Mouse (Mus musculus) inflammation-experienced regulatory T-cells, adult 6 months (primary cell): ENCODE data around the gene Mxra7. TPM values are rescaled to one million over a fixed set of nuclear protein-coding genes. Genes with fewer than 3 reads are reported as not detected.
"Not testable (repeated sequence)": the region's sequence is repeated elsewhere in the genome, so short reads cannot be mapped to it uniquely, and the experiment has no call there.

Source experiments
- ATAC-seq: one replicate; pipeline ENCODE4 v1.8.0; 2017
- polyA plus RNA-seq, 3 experiments: library from polyadenylated mRNA; unstranded; fragments of 100-300 nt; shearing (Covaris generic); gene quantifications; one replicate each; pipeline ENCODE4 v1.2.1; 2017

Gene Mxra7
- polyA plus RNA-seq, 3 experiments from 2014 or later = not detected

- no peak for ATAC-seq
Observed at GRCm38 (mm10) chr11:116846593-116847181, 18.8 kb upstream of the Mxra7 start.

DNA sequence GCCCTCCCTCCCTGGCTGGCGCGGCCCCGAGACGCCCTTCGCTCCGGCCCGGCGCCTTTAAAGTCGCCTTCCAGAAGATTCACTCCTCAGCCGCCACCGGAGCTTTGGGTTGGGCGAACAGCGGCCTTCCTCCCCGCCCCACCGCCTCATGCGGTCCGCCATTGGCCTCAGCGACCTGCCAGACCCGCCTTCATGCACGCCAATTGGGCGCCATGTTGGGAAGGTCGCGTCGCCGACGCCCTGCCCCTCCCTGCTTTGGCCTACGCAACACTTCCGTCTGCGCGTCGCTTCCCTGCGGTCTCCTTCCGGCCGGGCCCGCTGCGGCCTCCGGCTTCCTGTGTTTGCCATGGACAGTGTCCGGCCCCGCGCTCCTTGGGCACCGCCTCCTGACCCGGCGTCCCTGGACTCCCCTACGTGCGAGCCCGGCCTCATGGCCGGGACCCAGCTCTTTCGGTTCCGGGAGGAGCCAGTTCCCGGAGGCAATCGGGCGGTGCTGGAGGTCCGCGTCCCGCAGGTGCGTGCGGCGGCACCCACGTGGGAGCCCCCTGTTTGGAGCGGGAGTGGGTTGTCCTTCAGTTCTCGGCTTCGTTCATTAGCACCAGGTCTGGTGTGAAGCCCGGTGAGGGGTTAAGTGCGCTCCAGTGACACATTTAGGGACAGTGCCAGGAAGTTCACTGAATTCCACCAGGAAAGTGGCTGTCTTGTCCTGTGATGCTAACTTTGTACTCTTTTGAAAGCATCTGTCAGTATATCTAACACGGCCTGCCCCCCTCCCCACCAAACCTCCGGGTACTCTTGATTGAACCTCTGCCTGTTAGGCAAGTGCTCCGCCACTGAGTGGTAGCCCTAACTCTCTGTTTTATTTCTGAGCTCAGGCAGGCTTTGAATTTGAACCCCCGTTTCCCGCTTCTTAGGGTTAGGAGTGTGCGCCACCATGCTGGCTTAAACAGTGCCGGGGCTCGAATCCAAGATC, 15.7 kb upstream of the Mxra7 start, which contains the start of the genes Mettl23 and Jmjd6:
Gene Mettl23, plus strand, starts transcription at position 18 of the 973 bp plus-strand sequence.
Gene Jmjd6, minus strand, starts transcription at position 189 of the 973 bp plus-strand sequence.
- peak; percentile 86 for ATAC-seq

GRCm38 (mm10) chr11:116842531-116843260, 14.8 kb upstream of the Mxra7 start:
- peak; percentile 58 for ATAC-seq

DNA sequence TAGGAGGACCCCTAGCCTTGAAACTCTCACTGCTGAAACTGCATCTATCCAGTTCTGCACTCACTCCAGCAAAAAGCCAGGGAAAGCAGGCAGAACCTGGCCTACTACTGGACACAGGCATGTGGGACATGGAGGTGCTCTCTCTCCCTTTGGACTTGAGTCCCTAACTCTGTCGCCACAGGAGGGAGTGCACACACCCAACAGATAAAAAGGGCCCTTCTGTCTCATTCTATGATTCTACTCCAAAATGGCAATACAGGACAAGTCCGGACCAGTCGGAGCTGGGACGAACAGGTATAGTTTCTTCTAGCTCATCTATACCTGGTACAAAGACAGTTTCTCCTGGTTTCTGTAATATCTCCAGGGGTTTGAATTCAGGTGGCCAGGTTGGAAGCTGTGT, 12.9 kb upstream of the Mxra7 start:
- no peak for ATAC-seq

GRCm38 (mm10) chr11:116839601-116840000, 11.8 kb upstream of the Mxra7 start:
- ATAC-seq = no peak

DNA sequence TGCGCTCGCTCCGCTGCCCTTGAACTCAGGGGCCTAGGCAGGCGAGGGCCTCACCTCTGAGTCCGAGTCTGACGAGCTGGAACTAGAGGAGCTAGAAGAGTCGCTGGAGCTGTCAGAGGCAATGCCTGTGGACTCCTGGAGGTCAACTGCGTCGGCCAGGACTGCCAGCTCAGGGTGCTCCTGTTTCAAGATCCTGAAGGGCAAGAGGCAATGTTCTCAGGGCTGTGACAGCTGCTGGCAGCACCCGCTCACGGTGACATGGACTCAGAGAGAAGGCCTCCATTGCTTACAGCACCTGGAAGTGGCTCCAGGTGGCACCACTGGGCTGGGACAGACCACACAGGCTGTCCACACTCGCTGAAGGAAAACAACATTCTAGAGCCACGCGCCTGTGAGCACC, 11.1 kb upstream of the Mxra7 start:
- no peak for ATAC-seq

DNA sequence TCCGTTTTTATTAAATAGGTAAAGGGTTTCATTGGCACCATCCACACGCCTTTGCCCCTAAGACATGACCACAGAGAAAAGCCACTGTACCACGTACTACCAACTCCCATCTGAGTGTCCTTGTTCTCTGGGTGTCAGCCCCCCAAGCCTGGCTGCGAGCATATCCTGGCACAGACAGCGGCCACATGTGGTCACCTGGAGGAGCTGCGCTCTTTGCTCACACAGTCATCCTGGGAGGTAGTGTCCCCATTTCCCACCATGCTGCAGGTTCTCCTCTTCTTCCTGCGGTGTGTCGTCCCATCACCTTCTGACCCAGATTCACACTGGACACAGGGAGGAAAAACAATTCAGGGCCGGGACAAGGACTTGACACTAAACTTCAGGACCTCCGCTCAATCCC, 9.6 kb upstream of the Mxra7 start:
- ATAC-seq = no peak

DNA sequence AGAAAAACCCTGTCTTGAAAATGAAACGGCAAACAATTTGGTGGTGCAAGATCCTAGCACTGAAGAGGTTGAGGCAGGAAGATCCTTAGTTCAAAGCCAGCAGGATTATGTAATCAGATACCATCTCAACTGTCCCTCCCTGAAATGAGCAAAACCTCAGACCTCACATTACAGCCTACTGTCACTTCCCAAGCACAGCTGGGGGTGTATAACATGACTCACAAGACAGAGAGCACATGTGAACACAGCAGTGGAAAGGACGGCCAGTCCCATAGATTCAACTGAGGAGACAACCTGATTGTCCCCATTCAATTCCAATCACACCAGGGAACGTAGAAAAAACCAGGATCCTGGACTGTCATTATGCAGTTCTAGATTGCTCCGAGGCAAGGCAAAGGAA, 8.4 kb upstream of the Mxra7 start:
- no peak for ATAC-seq

GRCm38 (mm10) chr11:116834954-116835353, 7.1 kb upstream of the Mxra7 start:
- ATAC-seq = no peak

GRCm38 (mm10) chr11:116832172-116832685, 4.4 kb upstream of the Mxra7 start:
- no peak for ATAC-seq

- no peak for ATAC-seq
Observed at GRCm38 (mm10) chr11:116826550-116827504, 1.0 kb downstream of the Mxra7 start.

GRCm38 (mm10) chr11:116825230-116825629, 2.6 kb downstream of the Mxra7 start:
- ATAC-seq = no peak

- not testable (repeated sequence) for ATAC-seq
Observed at GRCm38 (mm10) chr11:116823885-116824284, 4.0 kb downstream of the Mxra7 start.

- no peak for ATAC-seq
Observed at GRCm38 (mm10) chr11:116823255-116823654, 4.6 kb downstream of the Mxra7 start.

GRCm38 (mm10) chr11:116822626-116823025, 5.2 kb downstream of the Mxra7 start:
- no peak for ATAC-seq

DNA sequence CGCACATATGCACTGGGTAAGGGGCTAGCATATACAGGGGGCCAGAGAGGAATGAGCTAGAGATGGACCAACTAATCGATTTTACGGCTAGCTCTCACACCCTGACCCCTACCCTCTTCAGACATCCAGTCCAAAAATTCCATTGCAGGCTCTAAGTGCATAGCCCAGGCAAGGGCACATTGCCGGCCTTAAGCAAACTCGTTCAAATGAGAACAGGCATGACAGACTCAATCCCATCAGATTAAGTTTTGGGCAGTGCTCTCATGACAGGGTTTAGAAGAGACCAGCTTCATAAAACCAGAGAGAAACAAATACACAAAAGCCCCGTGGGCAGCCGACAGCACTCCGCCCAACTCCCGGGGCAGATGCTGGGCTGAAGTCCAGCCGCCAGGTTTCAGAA, 5.6 kb downstream of the Mxra7 start:
- no peak for ATAC-seq

GRCm38 (mm10) chr11:116821057-116821940, 6.5 kb downstream of the Mxra7 start:
- no peak for ATAC-seq

DNA sequence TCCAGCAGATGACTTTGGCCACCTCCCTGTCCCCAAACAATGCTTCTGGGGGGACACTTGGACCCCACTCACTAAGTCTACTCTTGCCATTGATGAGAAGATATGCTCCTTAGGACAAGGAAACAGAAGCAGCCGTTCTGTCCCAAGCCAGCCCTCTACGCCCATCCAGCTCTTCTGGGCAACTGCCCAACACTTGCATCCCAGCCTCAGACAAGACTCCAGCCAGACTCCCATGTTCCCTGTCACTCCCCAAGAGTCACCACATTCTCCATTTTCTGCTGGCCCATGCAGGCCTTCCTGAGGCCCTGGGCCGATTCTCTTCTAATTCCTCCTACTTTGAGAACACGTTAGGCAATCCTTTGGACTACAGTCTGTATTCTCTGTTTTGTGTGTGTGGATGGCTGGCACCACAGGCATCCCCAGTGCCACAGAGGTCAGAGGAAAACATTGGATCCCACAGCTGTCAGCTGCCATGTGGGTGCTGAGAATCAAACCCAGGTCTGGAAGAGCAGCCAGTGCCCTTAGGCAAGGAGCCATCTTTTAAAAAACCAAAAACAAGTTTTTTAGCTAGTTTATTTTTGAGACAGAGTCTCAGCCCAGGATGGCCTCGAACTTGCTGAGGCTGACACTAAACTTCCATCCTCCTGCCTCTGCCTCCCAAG, 7.8 kb downstream of the Mxra7 start:
- ATAC-seq = no peak

GRCm38 (mm10) chr11:116818722-116819121, 9.1 kb downstream of the Mxra7 start:
- ATAC-seq = no peak

GRCm38 (mm10) chr11:116817567-116817966, 10.3 kb downstream of the Mxra7 start:
- ATAC-seq = no peak
